Mouse (Mus musculus): Measurements from ENCODE around the gene Polg2. TPM values are rescaled to one million over a fixed set of nuclear protein-coding genes. Genes with fewer than 3 reads are reported as not detected.
A peak's percentile ranks its signal among the peaks of the same experiment; 100 is the strongest.
"Not testable (repeated sequence)": the region's sequence is repeated elsewhere in the genome, so short reads cannot be mapped to it uniquely, and the experiment has no call there.

Polg2 gene
- polyA plus RNA-seq, 1 experiment from 2014 or later, result 11.2 TPM

- not testable (repeated sequence) for H3K4me3 ChIP-seq; H3K27ac ChIP-seq; DNase-seq (ENCODE audit: low spot score); H3K27me3 ChIP-seq (ENCODE audit: low read depth, poor library complexity, severe bottlenecking); H3K36me3 ChIP-seq; H3K9me3 ChIP-seq (replicated peaks)
- peaks cover 33% of the 10 kb centered on the region for H3K4me1 ChIP-seq
- WGBS, result 93% methylated on average over 9 of the region's 9 CpGs
Measured at GRCm38 (mm10) chr11:106724916-106725235, 54.5 kb downstream of the Polg2 start.

GRCm38 (mm10) chr11:106724176-106724915 is 55.0 kb downstream of the Polg2 start:
- Histone ChIP-seq H3K27me3 (ENCODE audit: low read depth, poor library complexity, severe bottlenecking) (no peaks in the 10 kb centered on the region), H3K4me1 (peaks cover 38% of the 10 kb centered on the region), H3K4me3 (no peak overlapping the region), H3K36me3 (no peaks in the 10 kb centered on the region), H3K27ac (no peak overlapping the region), H3K9me3 (replicated peaks) (no peaks in the 10 kb centered on the region)
- 86% methylated on average over 10 of the region's 10 CpGs for WGBS
- no peak for DNase-seq (ENCODE audit: low spot score)

- Histone ChIP-seq H3K9me3 (replicated peaks) (no peaks in the 10 kb centered on the region), H3K4me3 (no peak overlapping the region), H3K4me1 (peaks cover 35% of the 10 kb centered on the region), H3K36me3 (no peaks in the 10 kb centered on the region), H3K27me3 (ENCODE audit: low read depth, poor library complexity, severe bottlenecking) (no peaks in the 10 kb centered on the region), H3K27ac (no peak overlapping the region)
- DNase-seq (ENCODE audit: low spot score), result no peak
- WGBS, result 85% methylated on average over 15 of the region's 15 CpGs
Measured at GRCm38 (mm10) chr11:106723611-106724125, 55.7 kb downstream of the Polg2 start.

- 24% methylated on average over 7 of the region's 7 CpGs for WGBS
- Histone ChIP-seq H3K27ac (no peak overlapping the region), H3K9me3 (replicated peaks) (no peaks in the 10 kb centered on the region), H3K4me1 (peaks cover 27% of the 10 kb centered on the region), H3K4me3 (no peak overlapping the region), H3K27me3 (ENCODE audit: low read depth, poor library complexity, severe bottlenecking) (no peaks in the 10 kb centered on the region), H3K36me3 (no peaks in the 10 kb centered on the region)
- no peak for DNase-seq (ENCODE audit: low spot score)
Measured at GRCm38 (mm10) chr11:106722831-106723361, 56.4 kb downstream of the Polg2 start.

GRCm38 (mm10) chr11:106720379-106720778 is 59.0 kb downstream of the Polg2 start:
- no peaks in the 10 kb centered on the region for H3K36me3 ChIP-seq
- no peak overlapping the region for H3K4me3 ChIP-seq
- no peaks in the 10 kb centered on the region for H3K27me3 ChIP-seq (ENCODE audit: low read depth, poor library complexity, severe bottlenecking)
- no peak for DNase-seq (ENCODE audit: low spot score)
- H3K27ac ChIP-seq, result no peak overlapping the region
- H3K9me3 ChIP-seq (replicated peaks), result no peaks in the 10 kb centered on the region
- 86% methylated on average over 8 of the region's 8 CpGs for WGBS
- peaks cover 21% of the 10 kb centered on the region; the same call in 1 of the 2 replicates for H3K4me1 ChIP-seq

Small RNA genes within 50 kb of the gene (microRNA-seq; reads per million reads assigned to microRNA genes)
- gene Gm25994 (not detected), gene Mir3064 (11.7 reads per million, percentile 20 among the genes with 10 or more reads in this experiment)

Other genes starting within 250 kb of the Polg2 start
- gene Tex2, start 166.1 kb downstream of the Polg2 start, polyA plus RNA-seq (2016; fragmentation: Nextera tagmentation; extraction: Ambion mirVana), result 6.9 and 7.2 TPM in 2 replicates
- gene Pecam1, start 28.9 kb downstream of the Polg2 start, polyA plus RNA-seq (2016; fragmentation: Nextera tagmentation; extraction: Ambion mirVana), result 25.9 and 28.8 TPM in 2 replicates
- gene Milr1, start 28.3 kb downstream of the Polg2 start, polyA plus RNA-seq (2016; fragmentation: Nextera tagmentation; extraction: Ambion mirVana), result 0.67 and 1.2 TPM in 2 replicates
- 319 and 354 TPM in 2 replicates for gene Ddx5, start 9.6 kb upstream of the Polg2 start, polyA plus RNA-seq (2016; fragmentation: Nextera tagmentation; extraction: Ambion mirVana)
- 18.0 and 19.0 TPM in 2 replicates for gene Cep95, start 9.7 kb upstream of the Polg2 start, polyA plus RNA-seq (2016; fragmentation: Nextera tagmentation; extraction: Ambion mirVana)
- gene Smurf2, start 141.2 kb upstream of the Polg2 start, polyA plus RNA-seq (2016; fragmentation: Nextera tagmentation; extraction: Ambion mirVana), result 14.1 TPM in 2 replicates
- gene Kpna2, start 220.0 kb upstream of the Polg2 start, polyA plus RNA-seq (2016; fragmentation: Nextera tagmentation; extraction: Ambion mirVana), result 635 and 653 TPM in 2 replicates
- gene 1810010H24Rik, start 246.1 kb upstream of the Polg2 start, polyA plus RNA-seq (2016; fragmentation: Nextera tagmentation; extraction: Ambion mirVana), result 0.65 and 1.4 TPM in 2 replicates